Mouse (Mus musculus) adrenal gland, adult (tissue): ENCODE results near the gene Mtor.
A peak's percentile ranks its signal among the peaks of the same experiment; 100 is the strongest.

Source experiments
- DNase-seq, 2 experiments: peaks; one replicate each; pipeline ENCODE4 v3.0.0; 2022 to 2023; ENCODE audit warnings: low spot score in 1 of 2; ENCODE audit not compliant: inconsistent age in 2 of 2

Gene Mtor

DNA sequence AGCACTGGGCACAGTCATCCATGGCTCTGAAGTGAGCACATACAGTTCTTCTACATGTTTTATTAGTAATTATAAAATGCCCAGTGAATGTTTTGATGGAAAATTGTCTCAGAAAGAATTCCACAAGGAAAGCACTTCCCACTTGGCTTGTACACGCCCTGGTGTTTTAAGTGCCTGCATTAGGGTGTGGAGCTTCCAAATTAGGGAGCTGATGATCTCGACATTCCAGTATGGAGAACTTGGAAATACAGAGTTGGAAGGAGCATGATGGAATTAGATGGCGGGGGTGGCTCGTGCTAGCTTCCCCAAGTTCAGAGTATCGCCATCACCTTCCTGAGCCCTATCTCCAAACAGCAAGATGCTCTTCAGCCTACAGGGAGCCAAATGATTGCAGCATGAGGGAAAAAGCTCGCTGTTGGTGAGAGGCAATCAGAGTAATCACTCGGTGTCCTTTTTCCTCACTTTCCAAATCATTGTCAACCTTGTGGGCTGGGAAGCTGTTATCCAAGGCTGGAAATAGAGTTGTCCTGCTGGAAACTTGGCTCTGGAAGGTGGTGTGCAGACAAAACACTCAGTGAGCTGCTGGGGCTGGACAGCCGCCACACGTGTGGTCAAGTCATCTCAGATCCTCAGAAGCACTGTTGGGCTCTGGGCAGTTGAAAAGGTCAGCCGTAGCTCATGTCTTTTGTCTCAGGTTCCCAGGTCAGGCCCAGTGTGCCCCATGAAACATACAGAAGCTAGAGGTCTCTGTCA, 78.9 kb downstream of the Mtor start:
- DNase-seq, result no peak

DNA sequence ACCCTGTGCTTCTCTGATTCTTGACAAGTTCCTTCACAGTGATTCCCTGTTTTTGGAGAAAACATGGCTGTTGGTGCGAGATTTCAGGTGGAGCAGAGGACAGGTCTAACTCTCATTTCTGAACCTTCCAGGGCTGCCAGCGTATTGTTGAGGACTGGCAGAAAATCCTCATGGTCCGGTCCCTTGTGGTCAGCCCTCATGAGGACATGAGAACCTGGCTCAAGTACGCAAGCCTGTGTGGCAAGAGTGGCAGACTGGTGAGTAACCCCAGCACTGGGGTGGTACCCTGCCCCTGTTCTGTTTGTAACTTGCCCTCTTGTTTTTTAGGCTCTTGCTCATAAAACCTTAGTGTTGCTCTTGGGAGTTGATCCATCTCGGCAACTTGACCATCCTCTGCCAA, 81.9 kb downstream of the Mtor start:
- no peak for DNase-seq

GRCm38 (mm10) chr4:148530778-148531177, 82.4 kb downstream of the Mtor start:
- no peak for DNase-seq

DNA sequence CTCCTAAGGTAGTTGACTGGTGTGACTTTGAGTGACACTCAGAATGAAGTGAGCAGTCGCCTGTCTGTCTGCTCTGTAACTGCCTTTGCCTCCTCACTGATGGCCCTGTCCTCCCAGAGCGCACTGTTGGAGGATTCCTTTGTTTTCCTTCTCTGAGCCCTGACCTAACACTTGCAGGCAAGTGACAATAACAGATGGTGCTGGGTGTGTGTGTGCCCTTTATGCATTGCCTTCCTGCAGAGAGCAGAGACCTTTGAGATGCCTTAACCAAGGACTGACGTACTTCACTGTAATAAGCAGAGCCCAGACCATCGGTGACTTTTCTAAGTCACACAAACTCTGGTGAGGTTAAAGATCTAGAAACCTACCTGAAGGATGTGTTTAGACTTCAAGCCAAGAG, 82.9 kb downstream of the Mtor start:
- no peak for DNase-seq

DNA sequence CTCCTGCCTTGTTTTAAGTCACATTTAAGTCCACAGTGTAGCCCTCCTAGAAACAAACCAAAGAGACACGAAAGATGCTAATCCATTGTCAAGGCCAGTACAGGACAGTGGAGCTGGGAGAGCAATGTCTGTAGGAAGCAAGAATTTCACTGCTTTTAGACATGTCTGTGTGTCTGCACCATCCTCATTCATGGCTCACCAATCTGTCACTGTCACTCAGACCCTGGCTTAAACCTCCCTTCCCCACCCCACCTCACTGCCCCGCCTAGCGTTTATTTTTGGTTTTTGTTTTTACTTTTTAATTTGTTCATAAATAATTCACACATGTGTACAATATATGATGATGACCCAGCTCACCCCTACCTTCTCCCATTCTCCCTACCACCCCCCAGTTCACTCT, 84.1 kb downstream of the Mtor start:
- DNase-seq, result no peak

DNA sequence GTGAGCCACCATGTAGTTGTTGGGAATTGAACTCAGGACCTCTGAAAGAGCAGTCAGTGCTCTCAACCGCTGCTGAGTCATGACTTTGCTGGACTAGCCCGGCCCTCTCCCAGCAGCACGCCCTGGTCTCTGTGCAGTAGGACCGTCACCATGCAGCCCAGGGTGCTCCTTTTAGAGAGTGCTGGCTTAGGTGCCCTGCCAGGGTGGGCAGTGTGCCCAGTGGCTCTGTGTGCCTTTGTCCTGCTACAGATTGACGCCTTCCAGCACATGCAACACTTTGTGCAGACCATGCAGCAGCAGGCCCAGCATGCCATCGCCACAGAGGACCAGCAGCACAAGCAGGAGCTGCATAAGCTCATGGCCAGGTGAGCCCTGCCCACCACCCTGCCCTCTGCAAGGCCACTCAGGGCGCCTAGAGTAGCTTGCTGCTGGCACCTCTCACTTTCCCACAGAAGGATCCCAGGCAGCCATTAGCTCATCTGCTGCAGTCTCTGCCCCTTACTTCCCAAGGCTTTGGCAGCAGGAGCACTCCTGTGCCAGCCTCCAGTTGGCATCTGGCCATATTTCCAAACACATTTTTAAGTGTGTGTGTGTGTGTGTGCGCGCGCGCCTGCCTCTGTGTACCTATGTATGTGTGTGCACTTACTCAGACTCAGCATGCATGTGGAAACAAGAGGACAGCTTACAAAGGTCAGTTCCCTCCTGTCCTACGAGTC, 85.4 kb downstream of the Mtor start:
- DNase-seq, result peak in 1 of 2 experiments; percentile 51

DNA sequence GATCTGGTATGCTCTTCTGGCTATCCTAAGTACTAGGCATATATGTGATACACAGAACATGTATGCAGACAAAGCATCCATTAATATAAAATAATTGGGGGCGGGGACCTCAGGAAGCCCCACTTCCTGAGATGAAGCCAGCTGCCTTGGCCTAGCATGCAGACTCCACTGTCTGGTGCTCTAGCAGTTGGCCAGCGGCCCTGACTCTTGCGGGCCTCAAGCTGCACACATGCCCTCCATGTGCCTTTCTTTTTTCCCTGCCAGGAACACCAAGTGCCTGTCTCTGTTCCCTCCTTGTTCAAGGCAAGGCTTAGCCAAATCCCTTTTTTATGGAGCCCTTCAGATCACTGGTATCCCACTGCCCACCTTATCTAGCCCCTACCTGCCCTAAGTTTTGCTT, 87.5 kb downstream of the Mtor start:
- no peak for DNase-seq

DNA sequence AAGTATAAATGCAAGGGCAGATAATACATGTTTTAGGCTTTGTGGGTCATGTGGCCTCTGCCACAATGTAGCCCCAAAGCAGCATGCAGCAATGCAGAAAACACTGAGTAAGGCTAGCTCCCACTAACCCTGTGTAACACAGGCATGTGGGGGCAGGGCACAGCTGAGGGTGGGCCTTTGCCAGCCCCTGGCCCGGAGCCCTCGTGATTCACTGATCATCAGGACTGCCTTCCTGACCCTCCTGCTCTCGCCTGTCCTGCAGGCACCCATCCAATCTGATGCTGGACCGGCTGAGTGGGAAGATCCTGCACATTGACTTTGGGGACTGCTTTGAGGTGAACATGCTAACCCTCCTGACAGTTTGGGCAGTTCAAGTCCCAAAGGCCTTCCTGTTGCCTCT, 100.7 kb downstream of the Mtor start:
- no peak for DNase-seq

GRCm38 (mm10) chr4:148557766-148558165, 109.4 kb downstream of the Mtor start:
- DNase-seq, result no peak

DNA sequence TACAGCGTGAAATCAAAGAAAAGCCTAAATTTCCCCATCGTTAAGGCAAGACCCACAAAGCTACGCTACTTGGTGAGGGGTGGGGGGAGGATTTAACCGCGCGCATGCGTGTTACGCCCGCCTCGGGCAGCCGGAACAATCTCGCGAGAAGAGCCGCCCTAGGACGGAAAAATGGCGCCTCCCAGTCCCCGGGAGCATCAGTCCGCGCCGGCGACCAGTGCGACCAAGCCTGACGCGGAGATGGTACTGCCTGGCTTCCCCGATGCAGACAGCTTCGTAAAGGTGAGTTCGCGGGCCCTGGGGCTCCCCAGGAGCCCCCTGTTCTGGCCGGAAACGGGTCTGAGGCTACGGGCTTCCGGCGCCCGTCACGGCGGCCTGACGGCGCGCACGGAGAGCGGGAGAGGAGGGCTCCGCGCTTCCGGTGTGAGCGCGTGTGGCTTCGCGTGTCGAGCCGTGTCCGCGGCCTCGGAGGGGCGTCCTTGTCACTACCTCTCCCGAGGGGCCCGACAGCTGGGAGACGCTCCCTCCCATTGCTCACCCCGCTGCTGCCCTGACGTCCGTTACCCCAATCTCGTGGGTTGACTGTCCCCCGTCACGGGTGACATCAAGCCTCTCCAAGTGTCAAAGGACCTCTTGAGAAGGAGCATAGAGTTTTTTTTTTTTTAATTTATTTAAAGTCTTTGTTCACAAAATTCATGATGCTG, 110.0 kb downstream of the Mtor start, which contains the start of gene Exosc10:
Gene Exosc10, plus strand, starts transcription at position 133 of the 704 bp plus-strand sequence.
- DNase-seq, result peak; percentile 91 to 97

DNA sequence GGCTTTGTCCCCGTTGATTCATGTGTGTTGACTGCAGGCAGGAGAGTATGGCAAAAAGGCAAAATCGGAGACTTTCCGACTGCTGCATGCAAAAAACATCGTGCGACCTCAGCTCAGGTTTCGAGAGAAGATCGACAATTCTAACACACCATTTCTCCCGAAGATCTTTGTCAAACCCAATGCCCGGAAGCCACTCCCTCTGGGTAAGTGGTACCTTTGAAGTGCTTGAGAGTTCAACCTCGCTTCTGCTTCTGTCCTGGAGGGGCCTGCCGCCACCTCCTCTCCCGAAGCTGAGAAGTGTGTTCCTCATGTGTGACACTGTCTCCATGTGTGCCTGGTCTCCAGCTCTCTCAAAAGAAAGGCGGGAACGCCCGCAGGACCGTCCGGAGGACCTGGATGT, 114.3 kb downstream of the Mtor start:
- no peak for DNase-seq

DNA sequence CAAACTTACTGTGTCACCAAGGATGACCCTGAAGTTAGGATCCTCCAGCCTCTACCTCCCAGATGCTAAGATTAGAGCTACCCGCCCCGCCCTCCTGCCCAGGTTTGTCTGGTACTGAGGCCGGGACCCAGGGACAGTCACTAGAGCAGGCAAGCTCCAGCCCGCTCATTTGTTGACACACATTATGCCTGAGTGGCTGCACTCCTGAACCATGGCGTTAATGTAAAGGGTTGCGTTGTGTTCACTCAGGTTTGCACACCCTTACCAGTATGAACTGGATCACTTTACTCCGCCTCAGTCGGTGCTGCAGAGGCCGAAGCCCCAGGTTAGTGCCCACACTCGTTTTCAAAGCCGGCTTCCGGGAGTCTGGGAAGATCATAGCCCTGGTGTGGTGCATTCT, 115.2 kb downstream of the Mtor start:
- DNase-seq, result no peak

DNA sequence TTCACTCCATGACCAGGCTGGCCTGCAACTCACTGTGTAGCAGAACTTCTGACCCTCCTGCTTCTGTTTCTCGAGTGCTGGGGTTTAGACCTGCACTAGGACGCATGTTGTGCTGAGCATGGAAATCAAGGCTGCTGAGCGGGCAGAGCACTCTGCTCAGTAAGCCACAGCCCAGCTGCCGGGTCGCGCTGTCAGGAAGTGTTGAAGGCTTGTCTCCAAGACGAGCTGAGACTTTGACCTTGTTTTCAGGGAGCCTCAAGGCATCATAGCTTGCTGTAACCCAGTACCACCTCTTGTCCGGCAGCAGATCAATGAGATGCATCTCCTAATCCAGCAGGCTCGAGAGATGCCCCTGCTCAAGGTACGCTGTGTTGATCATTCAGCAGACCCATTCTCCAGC, 121.7 kb downstream of the Mtor start:
- no peak for DNase-seq

DNA sequence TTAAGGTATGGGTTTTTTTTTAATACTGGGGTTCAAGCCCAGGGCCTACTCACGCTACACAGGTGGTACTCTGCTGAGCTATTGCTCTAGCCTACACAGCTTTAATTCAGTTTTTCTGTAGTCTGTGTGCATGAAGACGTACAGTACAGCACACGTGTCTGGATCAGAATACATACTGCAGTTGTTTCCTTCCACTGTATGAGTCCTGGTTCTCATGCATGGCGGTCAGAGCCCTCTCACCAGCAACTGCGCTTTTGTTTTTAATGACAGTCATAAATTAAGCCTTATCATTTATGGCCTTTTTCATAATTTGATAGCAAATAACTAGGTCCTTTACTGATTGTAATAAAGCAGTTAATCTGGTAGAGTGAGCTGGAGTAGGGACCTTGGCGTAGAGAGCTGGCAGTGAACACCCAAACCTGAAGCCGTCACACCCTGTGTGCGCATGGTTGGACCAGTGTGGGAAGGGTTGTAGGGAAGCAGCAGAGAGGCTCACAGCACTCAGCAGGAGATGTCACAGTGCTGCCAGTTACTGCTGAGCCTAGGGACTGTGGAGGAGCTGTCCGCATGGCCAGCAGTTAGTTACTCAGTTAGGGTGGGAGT, 122.4 kb downstream of the Mtor start:
- DNase-seq, result no peak

- no peak for DNase-seq
Observed at GRCm38 (mm10) chr4:148573222-148573621, 124.8 kb downstream of the Mtor start.

DNA sequence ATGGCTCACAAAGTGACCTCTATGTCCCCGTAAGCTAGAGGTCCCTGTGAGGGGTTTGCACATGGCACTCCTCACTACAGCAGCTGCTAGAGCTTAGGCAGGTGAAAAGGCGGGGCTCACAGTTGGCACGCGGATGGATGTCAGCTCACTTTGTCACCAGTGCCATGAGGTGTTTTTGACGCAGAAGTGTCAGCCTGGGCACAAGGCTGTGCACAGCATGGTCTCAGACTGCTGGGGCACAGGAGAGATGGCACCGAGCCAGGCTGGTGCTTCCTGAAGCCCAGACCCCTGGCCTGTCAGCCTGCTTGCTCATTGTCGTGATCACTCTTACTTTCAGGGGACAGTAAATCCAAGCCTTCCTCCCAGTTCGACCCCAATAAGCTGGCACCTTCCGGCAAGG, 132.4 kb downstream of the Mtor start:
- DNase-seq, result no peak

GRCm38 (mm10) chr4:148581422-148581821, 133.0 kb downstream of the Mtor start:
- DNase-seq, result no peak

DNA sequence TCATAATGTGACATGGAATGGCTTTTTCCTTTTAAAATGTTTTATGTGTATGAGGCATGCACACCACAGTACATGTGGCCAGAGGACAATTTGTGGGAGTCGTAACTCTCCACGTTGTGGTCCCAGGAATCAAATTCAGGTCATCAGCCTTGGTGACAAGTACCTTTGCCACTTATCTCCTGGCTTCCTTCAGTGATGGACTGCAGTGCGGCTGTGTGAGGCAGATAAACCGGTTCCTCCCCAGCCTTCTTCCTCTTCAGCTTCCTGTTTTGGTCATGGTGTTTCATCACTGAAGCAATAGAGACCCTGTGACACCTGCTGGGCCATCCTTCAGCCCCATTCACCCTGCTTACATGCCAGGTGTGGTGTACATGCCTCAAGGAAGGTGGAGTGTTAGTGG, 134.8 kb downstream of the Mtor start:
- no peak for DNase-seq

DNA sequence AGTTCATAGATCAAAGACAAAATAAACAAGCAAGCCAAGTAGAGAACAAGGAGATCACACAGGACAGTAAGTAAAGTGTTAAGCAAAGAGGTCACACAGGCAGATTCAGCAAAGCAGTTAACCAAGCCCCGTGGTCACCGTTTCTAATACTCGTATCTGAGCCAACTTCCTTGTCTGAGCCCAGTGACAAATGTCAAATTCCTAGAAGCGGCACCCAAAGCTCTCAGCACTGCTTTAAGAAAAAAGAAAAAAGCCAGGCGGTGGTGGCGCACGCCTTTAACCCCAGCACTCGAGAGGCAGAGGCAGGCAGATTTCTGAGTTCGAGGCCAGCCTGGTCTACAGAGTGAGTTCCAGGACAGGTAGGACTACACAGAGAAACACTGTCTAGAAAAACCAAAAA, 138.2 kb downstream of the Mtor start:
- DNase-seq, result peak in 1 of 2 experiments; percentile 70

- DNase-seq, result no peak
Observed at GRCm38 (mm10) chr4:148588793-148589192, 140.4 kb downstream of the Mtor start.

GRCm38 (mm10) chr4:148589565-148589964, 141.2 kb downstream of the Mtor start:
- no peak for DNase-seq
